Mouse (Mus musculus) adrenal gland, postnatal 36 days (tissue): ENCODE measurements at regions not wholly inside any gene's neighbourhood (a gene's known extent, or its start where the extent isn't known, plus 50 kb on each side); places are given as distances from the start of the nearest gene placed in this dataset.

ENCODE experiments used
- DNase-seq, 2 experiments: peaks; one replicate each; pipeline ENCODE4 v3.0.0; 2021; ENCODE audit warnings: mixed read lengths in 1 of 2

GRCm38 (mm10) chr14:76789376-76789775 lies 232.7 kb upstream of the Serp2 start:
- DNase-seq: peak; percentile 46 to 51

GRCm38 (mm10) chr14:76787601-76788000 lies 230.9 kb upstream of the Serp2 start:
- DNase-seq: peak; percentile 56 to 58

- no peak for DNase-seq
These were observed 229.5 kb upstream of the Serp2 start for GRCm38 (mm10) chr14:76786214-76786613.

- no peak for DNase-seq
These were observed 224.8 kb upstream of the Serp2 start for GRCm38 (mm10) chr14:76781524-76781880.

- DNase-seq: peak; percentile 35 to 66
These were observed 224.2 kb upstream of the Serp2 start for GRCm38 (mm10) chr14:76780572-76781523.

GRCm38 (mm10) chr14:76778541-76779399 lies 222.1 kb upstream of the Serp2 start:
- peak; percentile 56 to 62 for DNase-seq

GRCm38 (mm10) chr14:76775387-76775924 lies 218.8 kb upstream of the Serp2 start:
- DNase-seq: no peak

GRCm38 (mm10) chr14:76772781-76773438 lies 216.2 kb upstream of the Serp2 start:
- DNase-seq: no peak

GRCm38 (mm10) chr14:76770106-76770505 lies 213.4 kb upstream of the Serp2 start:
- no peak for DNase-seq

- DNase-seq: no peak
These were observed 210.6 kb upstream of the Serp2 start for GRCm38 (mm10) chr14:76767301-76767700.

- no peak for DNase-seq
These were observed 209.6 kb upstream of the Serp2 start for GRCm38 (mm10) chr14:76766186-76766713.

GRCm38 (mm10) chr14:76765094-76765504 lies 208.4 kb upstream of the Serp2 start:
- no peak for DNase-seq

GRCm38 (mm10) chr14:76764390-76764796 lies 207.7 kb upstream of the Serp2 start:
- DNase-seq: peak; percentile 23 to 32

GRCm38 (mm10) chr14:76763539-76763938 lies 206.8 kb upstream of the Serp2 start:
- DNase-seq: no peak

GRCm38 (mm10) chr14:76762777-76763176 lies 206.1 kb upstream of the Serp2 start:
- DNase-seq: no peak

- peak; percentile 55 to 76 for DNase-seq
These were observed 205.0 kb upstream of the Serp2 start for GRCm38 (mm10) chr14:76761691-76762090.

GRCm38 (mm10) chr14:76761274-76761673 lies 204.6 kb upstream of the Serp2 start:
- no peak for DNase-seq

- peak; percentile 67 to 76 for DNase-seq
These were observed 203.9 kb upstream of the Serp2 start for GRCm38 (mm10) chr14:76760509-76761023.

- no peak for DNase-seq
These were observed 202.7 kb upstream of the Serp2 start for GRCm38 (mm10) chr14:76759377-76759776.

GRCm38 (mm10) chr14:76758589-76758988 lies 201.9 kb upstream of the Serp2 start:
- DNase-seq: no peak

- no peak for DNase-seq
These were observed 199.1 kb upstream of the Serp2 start for GRCm38 (mm10) chr14:76755591-76756376.
